Mouse (Mus musculus) T-cell, adult 66 days (primary cell): ENCODE data around the gene Il1f5. TPM values are rescaled to one million over a fixed set of nuclear protein-coding genes. Genes with fewer than 3 reads are reported as not detected.

Experiments
- total RNA-seq, 2 experiments: library from RNA; stranded (reverse); gene quantifications; 3 replicates in 1 of 2; 4 replicates in 1 of 2; pipeline ENCODE4 v1.2.4; 2023

Gene Il1f5
- total RNA-seq, result not detected

GRCm38 (mm10) chr2:24276654-24277053 lies at the start of gene Il1f5:
Il1f5 (plus strand) TSS chr2:24276954.

DNA sequence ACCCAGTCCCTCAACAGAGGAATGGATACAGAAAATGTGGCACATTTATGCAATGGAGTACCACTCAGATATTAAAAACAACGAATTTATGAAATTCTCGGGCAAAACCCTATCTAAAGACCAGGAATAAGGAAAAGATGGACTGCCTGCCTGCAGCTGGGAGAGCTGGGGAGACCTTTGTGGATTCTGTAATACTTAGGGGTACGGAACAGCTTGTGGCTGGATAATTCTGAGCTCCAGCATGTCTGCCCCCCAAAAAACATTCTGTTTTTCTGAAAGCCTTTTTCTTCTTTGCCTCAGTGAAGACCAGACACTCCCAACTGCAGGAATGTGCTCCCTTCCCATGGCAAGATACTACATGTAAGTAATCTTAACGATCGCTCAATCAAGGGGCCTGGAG lies 14.1 kb downstream of the Il1f5 start, which contains the start of gene Il1f10:
Gene Il1f10, plus strand, starts transcription at position 301 of the 400 bp plus-strand sequence.

Other genes starting within 250 kb of the Il1f5 start
- gene Hnmt, start 227.6 kb upstream of the Il1f5 start, total RNA-seq, result not detected
- gene Tbpl2, start 180.4 kb upstream of the Il1f5 start, total RNA-seq, result not detected
- not detected for gene Il1f8, start 123.8 kb upstream of the Il1f5 start, total RNA-seq
- not detected for gene Il1f9, start 90.5 kb upstream of the Il1f5 start, total RNA-seq
- gene Il1f6, start 61.5 kb upstream of the Il1f5 start, total RNA-seq, result not detected
- gene Il1f10, start 14.2 kb downstream of the Il1f5 start, total RNA-seq, result not detected
- gene Il1rn, start 59.9 kb downstream of the Il1f5 start, total RNA-seq, result under 1 TPM in 1 of 2 experiments, not detected in 1; 0.50 TPM
- gene Psd4, start 90.6 kb downstream of the Il1f5 start, total RNA-seq, result 100 to 1,000 TPM; 193 to 213 TPM
- not detected for gene Pax8, start 198.6 kb downstream of the Il1f5 start, total RNA-seq